Mouse (Mus musculus): ENCODE measurements at regions not wholly inside any gene's neighbourhood (a gene's known extent, or its start where the extent isn't known, plus 50 kb on each side); places are given as distances from the start of the nearest gene placed in this dataset.

GRCm38 (mm10) chr4:8956312-8957022 is 717.6 kb upstream of the Car8 start:
- peak; percentile 50 for DNase-seq (ENCODE audit: low read depth, low spot score)

- DNase-seq (ENCODE audit: low read depth, low spot score), result no peak
Measured at GRCm38 (mm10) chr4:8955306-8955705, 716.5 kb upstream of the Car8 start.

GRCm38 (mm10) chr4:8954356-8954914 is 715.6 kb upstream of the Car8 start:
- DNase-seq (ENCODE audit: low read depth, low spot score), result peak; percentile 29

GRCm38 (mm10) chr4:8953181-8953580 is 714.3 kb upstream of the Car8 start:
- no peak for DNase-seq (ENCODE audit: low read depth, low spot score)

GRCm38 (mm10) chr4:8949951-8950350 is 711.1 kb upstream of the Car8 start:
- DNase-seq (ENCODE audit: low read depth, low spot score), result no peak

GRCm38 (mm10) chr4:8949537-8949936 is 710.7 kb upstream of the Car8 start:
- DNase-seq (ENCODE audit: low read depth, low spot score), result no peak

- no peak for DNase-seq (ENCODE audit: low read depth, low spot score)
Measured at GRCm38 (mm10) chr4:8945116-8945515, 706.3 kb upstream of the Car8 start.

GRCm38 (mm10) chr4:8943080-8943479 is 704.2 kb upstream of the Car8 start:
- no peak for DNase-seq (ENCODE audit: low read depth, low spot score)

GRCm38 (mm10) chr4:8938948-8939411 is 700.1 kb upstream of the Car8 start:
- no peak for DNase-seq (ENCODE audit: low read depth, low spot score)

- DNase-seq (ENCODE audit: low read depth, low spot score), result no peak
Measured at GRCm38 (mm10) chr4:8935899-8936298, 697.1 kb upstream of the Car8 start.

GRCm38 (mm10) chr4:8934541-8934940 is 695.7 kb upstream of the Car8 start:
- peak; percentile 66 for DNase-seq (ENCODE audit: low read depth, low spot score)

- no peak for DNase-seq (ENCODE audit: low read depth, low spot score)
Measured at GRCm38 (mm10) chr4:8929346-8929745, 690.5 kb upstream of the Car8 start.

- no peak for DNase-seq (ENCODE audit: low read depth, low spot score)
Measured at GRCm38 (mm10) chr4:8928551-8929305, 689.9 kb upstream of the Car8 start.

GRCm38 (mm10) chr4:8927276-8927906 is 688.5 kb upstream of the Car8 start:
- DNase-seq (ENCODE audit: low read depth, low spot score), result no peak

GRCm38 (mm10) chr4:8926642-8927275 is 687.9 kb upstream of the Car8 start:
- no peak for DNase-seq (ENCODE audit: low read depth, low spot score)

- DNase-seq (ENCODE audit: low read depth, low spot score), result no peak
Measured at GRCm38 (mm10) chr4:8922695-8923363, 684.0 kb upstream of the Car8 start.

GRCm38 (mm10) chr4:8921477-8922385 is 682.9 kb upstream of the Car8 start:
- DNase-seq (ENCODE audit: low read depth, low spot score), result peak; percentile 55

- DNase-seq (ENCODE audit: low read depth, low spot score), result no peak
Measured at GRCm38 (mm10) chr4:8920306-8920705, 681.5 kb upstream of the Car8 start.

- DNase-seq (ENCODE audit: low read depth, low spot score), result no peak
Measured at GRCm38 (mm10) chr4:8919366-8919984, 680.6 kb upstream of the Car8 start.

Measured in R1 (cell line).